Mouse (Mus musculus): ENCODE results near the gene Kcnk2.
"Not testable (repeated sequence)": the region's sequence is repeated elsewhere in the genome, so short reads cannot be mapped to it uniquely, and the experiment has no call there.

Kcnk2 gene

GRCm38 (mm10) chr1:189343301-189344251 lies 58.5 kb downstream of the Kcnk2 start:
- DNase-seq (ENCODE audit: low spot score in 2 of 2): peak in 1 of 2 experiments; percentile 43

- peak in 1 of 2 experiments; percentile 29 for DNase-seq (ENCODE audit: low spot score in 2 of 2)
These were observed 59.5 kb downstream of the Kcnk2 start for GRCm38 (mm10) chr1:189342416-189343104.

GRCm38 (mm10) chr1:189341381-189341917 lies 60.6 kb downstream of the Kcnk2 start:
- DNase-seq (ENCODE audit: low spot score in 2 of 2): no peak

GRCm38 (mm10) chr1:189315896-189316295 lies 86.2 kb downstream of the Kcnk2 start:
- no peak for DNase-seq (ENCODE audit: low spot score in 2 of 2)

DNA sequence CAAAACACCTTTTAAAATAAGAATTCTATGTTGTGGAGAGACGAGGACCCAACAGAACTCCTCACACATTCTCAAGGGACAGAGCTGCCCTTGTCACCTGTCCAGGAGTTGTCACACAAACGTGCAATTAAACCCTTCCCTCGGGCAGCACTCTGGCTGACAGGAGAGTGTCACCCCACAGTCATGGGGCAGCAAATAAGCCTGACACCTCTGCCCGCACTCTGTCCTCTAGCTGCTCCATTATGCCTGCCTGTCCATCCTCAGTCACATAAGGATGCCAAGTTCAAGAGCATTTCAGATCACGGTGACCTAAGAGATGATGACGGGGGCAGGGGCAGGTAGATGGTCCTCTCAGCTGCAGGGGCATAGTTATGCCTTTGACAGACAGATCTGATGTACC lies 87.6 kb downstream of the Kcnk2 start:
- DNase-seq (ENCODE audit: low spot score in 2 of 2): no peak

DNA sequence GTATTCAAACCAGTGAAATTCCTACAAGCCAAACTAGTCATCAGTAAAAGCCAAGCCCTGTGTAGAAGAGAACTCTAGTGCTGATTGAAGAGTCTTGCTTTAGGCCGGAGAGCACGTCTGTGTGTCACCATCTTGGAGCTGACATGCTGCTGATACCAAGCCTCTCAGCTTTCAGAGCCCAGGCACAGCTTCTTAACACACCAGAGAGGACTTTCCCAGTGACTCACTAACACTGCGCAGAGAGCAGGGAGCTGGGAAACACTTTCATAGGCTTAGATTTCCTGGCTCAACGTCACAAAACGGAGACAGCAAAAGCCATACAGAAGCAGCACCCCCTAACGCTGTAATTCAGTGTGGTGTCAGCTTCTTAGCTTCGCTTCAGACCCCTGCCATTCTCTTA lies 88.3 kb downstream of the Kcnk2 start:
- DNase-seq (ENCODE audit: low spot score in 2 of 2): no peak

DNA sequence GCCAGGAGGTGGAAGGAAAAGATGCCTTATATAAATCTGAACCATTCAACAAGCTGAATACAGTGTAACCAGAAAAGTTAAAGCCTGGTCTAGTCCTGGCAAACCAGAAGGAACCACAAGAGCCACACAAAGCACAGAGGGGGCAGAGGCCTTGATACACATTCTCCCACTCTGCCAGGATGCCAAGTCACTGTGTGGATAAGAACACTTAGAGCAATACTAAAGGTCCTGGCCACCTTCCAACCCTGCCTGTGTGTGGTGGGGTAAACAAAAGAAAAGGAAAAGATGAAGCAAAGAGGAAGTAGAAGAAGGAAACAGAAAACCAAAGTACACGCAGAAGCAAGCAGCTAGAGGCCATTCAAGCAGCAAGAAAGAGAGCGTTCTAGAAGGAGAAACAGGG lies 91.9 kb downstream of the Kcnk2 start:
- DNase-seq (ENCODE audit: low spot score in 2 of 2): no peak

DNA sequence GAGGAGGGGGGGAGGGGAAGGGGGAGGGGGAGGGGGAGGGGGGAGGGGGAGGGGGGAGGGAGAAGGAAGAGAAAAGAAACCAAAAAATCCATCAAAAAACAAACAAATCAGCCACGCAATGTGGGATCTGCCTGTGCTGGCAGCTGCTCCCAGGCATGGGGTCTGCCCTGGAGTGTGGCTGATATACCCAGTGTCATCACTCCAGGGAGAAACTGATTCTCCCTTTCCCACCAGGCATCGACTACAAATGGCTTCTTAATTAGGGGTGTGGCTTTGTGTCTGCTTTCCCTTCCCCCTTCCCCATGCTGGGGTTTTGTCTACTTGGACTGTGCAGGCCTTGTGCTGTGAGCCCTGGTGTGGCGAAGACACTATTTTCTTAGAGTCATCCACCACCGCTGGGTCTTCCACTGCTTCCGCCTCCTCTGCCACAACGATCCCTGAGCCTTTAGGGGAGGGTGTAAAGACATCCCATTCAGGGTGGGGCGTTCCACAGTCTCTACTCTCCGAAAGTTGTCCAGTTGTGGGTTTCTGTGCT lies 97.0 kb downstream of the Kcnk2 start:
- DNase-seq (ENCODE audit: low spot score in 2 of 2): no peak

GRCm38 (mm10) chr1:189303001-189303400 lies 99.1 kb downstream of the Kcnk2 start:
- DNase-seq (ENCODE audit: low spot score in 2 of 2): no peak

GRCm38 (mm10) chr1:189293679-189294406 lies 108.2 kb downstream of the Kcnk2 start:
- no peak for DNase-seq (ENCODE audit: low spot score in 2 of 2)

DNA sequence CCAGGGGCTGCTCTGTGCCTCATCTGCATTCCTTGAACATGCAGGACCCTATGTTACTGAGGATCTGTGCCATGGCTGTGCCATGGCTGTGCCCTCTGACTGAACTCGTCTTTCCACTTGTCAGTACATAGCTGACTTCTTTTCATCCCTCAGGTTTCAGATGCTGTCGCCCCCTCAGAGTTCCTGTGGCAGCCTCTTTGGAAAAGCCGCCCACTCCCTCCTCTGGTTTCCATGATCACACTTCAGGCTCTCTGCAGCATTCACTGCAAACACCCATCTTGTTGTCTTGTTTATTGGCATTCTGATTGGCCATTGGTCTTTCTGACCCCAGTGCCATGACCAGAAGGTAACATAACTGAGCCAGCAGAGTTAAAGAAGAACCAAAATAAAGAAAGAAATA lies 111.2 kb downstream of the Kcnk2 start:
- DNase-seq (ENCODE audit: low spot score in 2 of 2): no peak

GRCm38 (mm10) chr1:189288948-189289347 lies 113.1 kb downstream of the Kcnk2 start:
- DNase-seq (ENCODE audit: low spot score in 2 of 2): no peak

DNA sequence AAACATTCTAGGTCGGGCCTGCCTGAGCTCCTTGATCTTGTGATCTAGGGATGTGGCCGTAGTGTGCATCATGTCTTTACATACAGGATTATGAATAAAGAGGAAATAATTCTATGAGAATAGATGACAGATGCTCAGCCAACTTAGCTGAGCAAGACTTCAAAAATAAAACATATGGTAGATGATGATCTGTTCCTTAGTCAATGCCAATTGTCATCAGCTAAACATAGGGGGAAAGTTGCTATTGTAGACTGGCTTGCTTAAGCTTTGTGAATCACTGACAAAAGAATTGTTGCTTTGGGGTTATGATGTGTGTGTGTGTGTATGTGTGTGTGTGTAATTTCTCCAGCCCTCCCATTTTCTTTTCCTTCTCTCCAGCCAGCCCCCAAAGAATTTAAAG lies 129.8 kb downstream of the Kcnk2 start:
- DNase-seq (ENCODE audit: low spot score in 2 of 2): no peak

GRCm38 (mm10) chr1:189253631-189254030 lies 148.4 kb downstream of the Kcnk2 start:
- no peak for DNase-seq (ENCODE audit: low spot score in 2 of 2)

DNA sequence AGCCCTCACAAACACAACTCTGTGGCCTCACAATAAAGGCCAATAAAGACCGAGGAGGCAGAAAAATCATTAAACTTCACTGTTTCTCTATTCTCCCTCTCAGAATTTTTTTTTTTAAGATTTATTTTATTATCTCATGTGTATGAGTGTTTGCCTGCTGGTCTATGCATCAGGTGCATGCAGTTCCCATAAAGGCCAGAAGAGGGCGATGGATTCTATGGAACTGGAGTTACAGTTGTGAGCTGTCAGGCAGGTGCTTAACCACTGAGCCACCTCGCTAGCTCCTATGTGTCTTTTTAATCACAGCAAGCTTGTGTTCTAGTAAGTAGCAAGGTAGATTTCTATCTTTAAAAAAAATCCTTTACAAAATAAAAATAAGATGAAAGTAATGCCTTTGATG lies 148.9 kb downstream of the Kcnk2 start:
- peak in 1 of 2 experiments; percentile 23 for DNase-seq (ENCODE audit: low spot score in 2 of 2)

GRCm38 (mm10) chr1:189243206-189243605 lies 158.9 kb downstream of the Kcnk2 start:
- not testable (repeated sequence) for DNase-seq (ENCODE audit: low spot score in 2 of 2)

DNA sequence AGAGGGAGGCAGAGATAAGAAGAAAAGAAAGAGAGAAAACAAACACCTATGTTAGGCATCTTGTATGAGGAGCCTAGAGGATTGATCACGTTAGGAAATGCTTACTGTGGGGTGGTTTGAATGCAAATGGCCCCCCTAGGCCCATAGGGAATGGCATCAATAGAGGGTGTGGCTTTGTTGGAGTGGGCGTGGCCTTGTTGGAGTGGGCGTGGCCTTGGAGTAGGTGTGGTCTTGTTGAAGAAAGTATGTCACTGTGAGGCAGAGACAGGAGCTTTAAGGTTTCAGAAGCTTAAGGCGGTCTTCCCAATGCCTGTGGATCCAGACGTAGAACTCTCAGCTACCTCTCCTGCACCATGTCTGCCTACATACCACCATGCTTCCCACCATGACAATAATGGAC lies 166.8 kb downstream of the Kcnk2 start:
- no peak for DNase-seq (ENCODE audit: low spot score in 2 of 2)

- no peak for DNase-seq (ENCODE audit: low spot score in 2 of 2)
These were observed 169.2 kb downstream of the Kcnk2 start for GRCm38 (mm10) chr1:189232829-189233228.

DNA sequence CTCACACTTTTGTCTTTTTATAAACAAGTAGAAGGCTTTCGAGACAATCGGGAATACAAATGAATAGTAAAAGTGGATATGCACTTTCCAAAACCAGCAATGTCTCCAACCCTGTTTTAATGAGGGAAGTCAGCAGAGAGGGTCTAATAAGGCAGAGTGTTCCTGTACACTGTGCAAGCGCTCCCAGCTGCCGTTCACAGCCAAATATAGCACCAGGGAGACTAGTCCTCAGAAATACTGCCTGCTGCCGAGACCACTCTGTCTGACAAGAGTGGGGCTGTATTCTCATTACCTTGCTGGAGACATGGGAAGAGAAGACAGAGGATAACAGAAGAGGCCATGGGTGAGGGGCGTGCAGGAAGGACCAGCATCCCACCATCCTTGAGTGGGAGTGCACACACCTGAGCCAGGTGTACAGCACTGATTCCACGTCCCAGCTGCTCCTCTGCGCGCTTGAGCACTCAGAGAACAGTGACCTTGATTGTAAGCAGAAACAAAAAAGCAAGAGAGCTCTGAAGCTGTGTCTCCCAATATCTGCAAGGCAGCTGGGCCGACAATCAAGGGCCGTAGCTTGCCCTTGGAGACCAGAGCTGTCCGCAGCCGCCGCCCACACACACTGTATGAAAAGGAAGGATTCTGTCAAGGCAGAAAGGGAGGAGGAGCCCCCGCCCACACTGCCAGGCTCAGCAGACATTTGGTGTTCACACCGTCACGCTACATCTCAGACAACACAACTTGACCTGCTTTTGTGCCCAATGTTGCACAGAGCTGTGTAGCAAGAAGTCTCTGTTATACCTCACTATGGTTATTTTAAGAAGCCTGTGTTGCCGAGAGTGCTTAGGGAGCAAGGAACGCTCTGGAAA lies 173.6 kb downstream of the Kcnk2 start:
- DNase-seq (ENCODE audit: low spot score in 2 of 2): peak in 1 of 2 experiments; percentile 14

- no peak for DNase-seq (ENCODE audit: low spot score in 2 of 2)
These were observed 174.6 kb downstream of the Kcnk2 start for GRCm38 (mm10) chr1:189227479-189227878.

GRCm38 (mm10) chr1:189219051-189219450 lies 183.0 kb downstream of the Kcnk2 start:
- DNase-seq (ENCODE audit: low spot score in 2 of 2): peak in 1 of 2 experiments; percentile 60
